ENCODE assay signal across 8 mouse cellular contexts in genomic region chr9:48238153-48238755, GRCm38 (mm10).
DNase-seq lines count a peak whose midpoint lies in the region; ATAC-seq lines count a peak whose summit lies in the region.
"Had no signal": no experiment of that assay in that cellular context is flagged by ENCODE, and none has a peak within 500 bp of the region (broad histone marks: within the 10 kb centered on the region; RNA-seq: fewer than 3 reads in every experiment).

No protein-coding gene starts in this region.

- ATAC-seq in kidney, embryonic 16.5 days (ENCODE audit: low FRiP score, low TSS enrichment) = no peak
- no peak for ATAC-seq in embryonic facial prominence, embryonic 11.5 days (replicated peaks; ENCODE audit: insufficient number of reproducible peaks, low FRiP score, low TSS enrichment, low read depth)

- no peak overlapping the region for H3K4me2 ChIP-seq in kidney, embryonic 16.5 days (replicated peaks; ENCODE audit: low read depth, low read length)
- no peak overlapping the region for H3K4me2 ChIP-seq in embryonic facial prominence, embryonic 11.5 days (ENCODE audit: low read depth, low read length)
- H3K4me2 ChIP-seq: liver, embryonic 13.5 days had no signal

- H3K4me1 ChIP-seq in kidney, embryonic 16.5 days (ENCODE audit: insufficient read depth, low read length) = no peaks in the 10 kb centered on the region
- no peaks in the 10 kb centered on the region for H3K4me1 ChIP-seq in embryonic facial prominence, embryonic 11.5 days (ENCODE audit: control insufficient read depth, insufficient read depth, low read length)
- H3K4me1 ChIP-seq: liver, embryonic 13.5 days had no signal

- no peaks in the 10 kb centered on the region for H3K9me3 ChIP-seq in kidney, embryonic 16.5 days (ENCODE audit: low read length)
- no peaks in the 10 kb centered on the region for H3K9me3 ChIP-seq in embryonic facial prominence, embryonic 11.5 days (replicated peaks; ENCODE audit: control insufficient read depth, low read length)
- H3K9me3 ChIP-seq: liver, embryonic 13.5 days had no signal

- DNase-seq in kidney, adult 18-20 months = peak; percentile 36
- peak; percentile 15 for DNase-seq in CD4-positive helper T cell, adult 2 months (ENCODE audit: low read depth, low spot score)
- DNase-seq in NIH3T3 (ENCODE audit: low read depth) = peak; percentile 11
- peak; percentile 39 for DNase-seq in embryonic facial prominence, embryonic 11.5 days (ENCODE audit: low spot score)
- DNase-seq in lung, postnatal 36 days = peak; percentile 64
- DNase-seq in right cerebral cortex, postnatal 14 days = no peak
- DNase-seq: liver, embryonic 13.5 days had no signal

- 83% methylated on average over 9 of the region's 9 CpGs for whole genome bisulfite sequencing in kidney, embryonic 16.5 days
- 80% methylated on average over 9 of the region's 9 CpGs for WGBS in embryonic facial prominence, embryonic 11.5 days

- H3K9ac ChIP-seq in kidney, embryonic 16.5 days (replicated peaks; ENCODE audit: low read length) = no peak overlapping the region
- H3K9ac ChIP-seq in embryonic facial prominence, embryonic 11.5 days (replicated peaks; ENCODE audit: low read length) = no peak overlapping the region
- H3K9ac ChIP-seq: liver, embryonic 13.5 days had no signal

- H3K36me3 ChIP-seq in kidney, embryonic 16.5 days (ENCODE audit: insufficient read depth, low read length) = no peaks in the 10 kb centered on the region
- H3K36me3 ChIP-seq in embryonic facial prominence, embryonic 11.5 days (replicated peaks; ENCODE audit: control insufficient read depth, insufficient read depth, low read depth, low read length) = no peaks in the 10 kb centered on the region
- H3K36me3 ChIP-seq: liver, embryonic 13.5 days had no signal

- H3K27me3 ChIP-seq in kidney, embryonic 16.5 days (ENCODE audit: insufficient read depth, low read length) = no peaks in the 10 kb centered on the region
- no peaks in the 10 kb centered on the region for H3K27me3 ChIP-seq in embryonic facial prominence, embryonic 11.5 days (ENCODE audit: control insufficient read depth, insufficient read depth, low read length)

- no peak overlapping the region for H3K4me3 ChIP-seq in kidney, embryonic 16.5 days (ENCODE audit: low read length)
- H3K4me3 ChIP-seq in embryonic facial prominence, embryonic 11.5 days (ENCODE audit: low read depth, low read length) = no peak overlapping the region
- H3K4me3 ChIP-seq: liver, embryonic 13.5 days had no signal

- H3K27ac ChIP-seq in kidney, embryonic 16.5 days (ENCODE audit: low read length) = no peak overlapping the region
- H3K27ac ChIP-seq in embryonic facial prominence, embryonic 11.5 days (replicated peaks; ENCODE audit: low read depth, low read length) = no peak overlapping the region
- H3K27ac ChIP-seq: liver, embryonic 13.5 days had no signal
